Mouse (Mus musculus) embryonic fibroblast, embryonic 13.5 days (primary cell): Measurements from ENCODE around the gene Galnt4.

Experiments used
- CTCF ChIP-seq: IDR thresholded peaks from 2 replicates; pipeline ENCODE4 v1.5.1; 2011; ENCODE audit warnings: mild to moderate bottlenecking, control low read depth, low read length, moderate library complexity, borderline replicate concordance; ENCODE audit not compliant: insufficient read depth
- POLR2A ChIP-seq: IDR thresholded peaks from 2 replicates; pipeline ENCODE4 v1.6.1; 2011; ENCODE audit warnings: low read depth, mild to moderate bottlenecking, control low read depth, low read length, moderate library complexity

DNA sequence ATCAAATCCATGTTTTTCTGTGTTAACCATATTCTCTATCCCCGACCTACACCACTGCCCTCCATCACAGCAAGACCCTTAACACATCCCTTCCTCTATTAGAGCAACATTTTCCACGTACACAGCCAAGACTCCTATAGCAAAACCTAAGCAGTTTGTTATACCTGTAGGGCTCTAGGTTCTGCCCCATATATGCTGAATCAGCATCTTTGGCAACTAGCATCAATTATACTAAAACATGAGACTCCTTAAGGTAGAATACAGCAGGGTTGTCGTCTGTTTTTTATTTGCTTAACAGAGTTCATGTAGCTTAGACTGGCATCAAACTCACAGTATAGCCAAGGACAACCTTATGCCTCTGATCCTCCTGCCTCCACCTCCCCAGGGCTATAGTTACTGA lies 2.4 kb upstream of the Galnt4 start:
- TF ChIP-seq POLR2A, result no peak
- no peak for TF ChIP-seq CTCF
